Mouse (Mus musculus): ENCODE data around the gene Etfdh. TPM values are rescaled to one million over a fixed set of nuclear protein-coding genes. Genes with fewer than 3 reads are reported as not detected.
"Not testable (repeated sequence)": the region's sequence is repeated elsewhere in the genome, so short reads cannot be mapped to it uniquely, and the experiment has no call there.

Gene Etfdh
- total RNA-seq, 2 experiments from 2014 or later, result 42.5 to 60.0 TPM

DNA sequence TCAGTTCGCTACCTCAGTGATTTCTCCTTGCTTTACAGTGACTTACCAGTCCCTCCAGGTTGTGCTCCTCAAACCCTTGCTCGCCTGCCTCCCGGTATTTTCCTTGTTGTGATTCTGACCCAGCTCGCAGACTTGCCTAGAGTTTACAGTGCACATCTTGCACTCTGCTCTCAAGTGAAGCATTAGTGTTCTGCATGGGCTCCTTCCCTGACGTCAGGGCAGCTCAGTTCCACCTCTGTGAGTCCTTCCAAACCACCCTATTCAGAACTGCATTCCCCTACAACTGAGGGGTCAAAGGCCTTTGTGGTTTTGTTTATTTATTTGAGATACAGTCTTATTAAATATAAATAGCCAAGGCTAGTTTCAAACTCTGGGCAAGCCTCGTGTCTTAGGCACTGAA, 51.1 kb downstream of the Etfdh start:
- no peak for ATAC-seq (replicated peaks; ENCODE audit: poor library complexity)

DNA sequence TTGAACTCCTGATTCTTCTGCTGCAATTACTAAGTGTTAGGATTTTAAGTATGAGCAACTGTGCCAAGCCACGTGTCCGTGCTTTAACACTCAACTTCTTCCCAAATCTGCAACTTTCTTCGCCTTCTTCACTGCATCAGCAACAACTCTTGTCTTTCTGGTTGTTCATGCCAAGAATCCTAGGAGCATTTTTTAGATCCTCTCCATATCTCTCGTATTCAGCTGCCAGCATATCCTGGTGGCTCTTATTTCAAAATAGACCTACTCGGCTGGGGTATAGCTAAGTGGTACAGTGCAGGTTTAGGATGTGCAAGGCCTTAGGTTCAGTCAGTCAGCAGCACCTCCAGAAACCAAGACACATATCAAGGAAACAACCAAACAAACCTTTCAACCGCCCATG, 51.7 kb downstream of the Etfdh start:
- ATAC-seq (replicated peaks; ENCODE audit: poor library complexity), result no peak

DNA sequence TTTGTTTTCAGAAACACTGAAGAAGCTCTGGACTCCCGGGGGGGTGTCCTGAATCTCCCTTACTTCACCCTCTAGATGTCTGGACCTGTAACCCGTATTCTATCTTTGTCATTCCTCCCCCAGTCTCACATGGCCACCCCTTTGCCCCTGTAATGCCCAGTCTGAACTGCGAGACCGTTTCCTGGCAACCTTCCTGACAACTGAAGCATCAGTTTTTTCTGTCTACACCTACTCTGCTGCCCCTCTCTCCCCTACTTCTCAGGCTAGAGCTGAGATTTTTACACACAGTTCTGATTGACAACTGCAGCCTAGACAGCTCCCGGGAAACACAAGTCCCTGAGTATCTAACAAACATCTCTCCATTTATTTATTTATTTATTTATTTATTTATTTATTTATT, 52.4 kb downstream of the Etfdh start:
- no peak for ATAC-seq (replicated peaks; ENCODE audit: poor library complexity)

DNA sequence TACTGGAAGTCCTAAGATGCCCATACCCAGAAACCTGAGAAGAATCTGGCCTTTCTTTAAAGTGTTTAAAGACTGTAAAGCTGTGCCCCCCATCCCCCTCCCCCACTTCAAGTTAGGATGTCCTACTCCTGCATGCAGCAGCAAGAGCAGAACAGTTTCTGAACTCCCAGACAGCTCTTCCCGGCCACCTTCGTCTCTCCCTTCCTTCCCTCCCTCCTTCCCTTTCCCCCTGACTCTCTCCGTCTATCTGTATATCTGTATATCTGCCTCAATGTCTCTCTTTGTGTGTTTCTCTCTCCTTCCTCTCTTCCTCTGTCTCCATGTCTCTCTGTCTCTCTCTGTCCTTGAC, 52.9 kb downstream of the Etfdh start:
- ATAC-seq (replicated peaks; ENCODE audit: poor library complexity), result no peak

DNA sequence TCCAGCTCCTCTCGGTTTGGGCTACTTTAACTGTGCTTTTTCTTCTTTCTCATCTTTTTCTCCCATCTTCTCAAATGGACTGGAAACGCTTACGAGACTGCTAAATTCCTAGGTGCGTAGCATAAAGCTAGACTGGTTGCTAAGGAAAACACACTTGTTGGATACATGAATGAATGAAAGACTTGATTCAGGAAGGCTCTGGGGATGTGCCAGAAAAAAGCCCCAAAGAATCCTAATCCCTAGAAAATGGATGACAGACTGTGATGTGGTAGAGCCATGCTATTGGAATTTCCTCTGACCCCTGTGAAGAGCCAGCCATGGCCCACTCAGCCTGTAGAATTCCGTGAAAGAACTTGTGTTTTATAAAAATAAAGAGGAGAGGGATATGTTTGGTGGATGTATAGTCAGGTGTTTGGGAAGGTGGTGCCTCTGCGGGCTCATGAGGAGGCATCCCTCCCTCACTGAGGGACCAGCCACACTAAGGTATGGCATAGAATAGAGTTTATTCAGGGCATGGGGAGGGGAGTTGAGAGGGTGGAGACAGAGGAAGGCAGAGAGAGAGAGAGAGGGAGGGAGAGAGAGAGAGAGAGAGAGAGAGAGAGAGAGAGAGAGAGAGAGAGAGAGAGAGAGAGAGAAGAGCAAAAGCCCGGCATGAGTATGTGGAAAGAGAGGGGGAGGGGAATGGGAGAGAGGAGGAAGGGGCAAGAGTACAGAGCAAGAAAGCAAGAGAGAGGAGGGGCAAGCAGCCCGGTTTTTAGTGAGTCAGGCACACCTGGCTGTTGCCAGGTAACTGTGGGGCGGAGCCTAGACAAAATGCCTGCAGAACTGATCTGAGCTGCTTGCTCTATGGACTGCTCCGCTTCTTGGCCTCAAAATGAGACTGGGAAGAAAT, 53.5 kb downstream of the Etfdh start:
- no peak for ATAC-seq (replicated peaks; ENCODE audit: poor library complexity)

DNA sequence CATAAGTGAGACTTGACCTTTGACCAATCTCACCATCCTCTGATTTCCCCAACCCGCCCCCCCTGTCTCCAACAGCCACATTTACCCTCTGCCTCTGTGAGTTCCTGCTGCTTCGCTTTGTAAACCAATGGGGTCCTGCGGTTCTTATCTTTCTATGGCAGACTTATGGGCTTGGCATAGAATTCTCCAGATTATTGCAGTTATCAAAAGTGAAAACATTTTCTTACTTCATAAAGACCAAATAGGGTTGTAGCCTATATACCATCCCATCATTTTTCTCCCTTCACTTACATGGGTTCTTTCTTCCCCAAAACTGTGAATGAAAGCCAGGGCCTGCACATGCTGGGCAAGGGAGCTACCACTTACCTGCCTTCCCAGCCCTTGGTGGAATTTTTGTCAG, 55.0 kb downstream of the Etfdh start:
- peak; percentile 87 for ATAC-seq (replicated peaks; ENCODE audit: poor library complexity)

DNA sequence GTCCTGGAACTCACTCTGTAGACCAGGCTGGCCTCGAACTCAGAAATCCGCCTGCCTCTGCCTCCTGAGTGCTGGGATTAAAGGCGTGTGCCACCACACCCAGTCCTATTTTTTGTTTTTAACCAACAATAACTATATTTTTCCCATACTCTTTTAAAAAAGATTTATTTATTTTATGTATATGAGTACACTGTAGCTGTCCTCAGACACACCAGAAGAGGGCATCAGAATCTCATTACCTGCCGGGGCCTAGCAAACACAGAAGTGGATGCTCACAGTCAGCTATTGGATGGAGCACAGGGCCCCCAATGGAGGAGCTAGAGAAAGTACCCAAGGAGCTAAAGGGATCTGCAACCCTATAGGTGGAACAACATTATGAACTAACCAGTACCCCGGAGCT, 55.9 kb downstream of the Etfdh start:
- not testable (repeated sequence) for ATAC-seq (replicated peaks; ENCODE audit: poor library complexity)

DNA sequence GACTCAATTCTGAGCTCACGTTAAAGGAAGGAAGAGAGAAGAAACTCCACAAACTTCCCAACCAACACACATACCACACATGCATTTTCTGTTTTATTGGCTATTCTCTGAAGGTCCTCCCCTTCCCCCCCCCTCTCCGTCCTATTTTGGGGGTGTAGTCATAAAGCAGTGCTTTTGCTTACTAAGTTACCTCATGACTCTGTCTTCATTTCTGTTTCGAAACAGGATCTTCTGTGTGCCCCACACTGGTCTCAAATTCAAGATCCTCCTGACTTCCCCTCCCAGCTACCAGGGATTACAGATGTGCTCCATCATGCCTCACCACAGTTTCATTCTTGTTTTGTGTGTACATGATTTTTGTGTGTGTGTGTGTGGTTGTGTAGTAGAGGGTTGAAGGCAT, 56.9 kb downstream of the Etfdh start:
- ATAC-seq (replicated peaks; ENCODE audit: poor library complexity), result peak; percentile 36

DNA sequence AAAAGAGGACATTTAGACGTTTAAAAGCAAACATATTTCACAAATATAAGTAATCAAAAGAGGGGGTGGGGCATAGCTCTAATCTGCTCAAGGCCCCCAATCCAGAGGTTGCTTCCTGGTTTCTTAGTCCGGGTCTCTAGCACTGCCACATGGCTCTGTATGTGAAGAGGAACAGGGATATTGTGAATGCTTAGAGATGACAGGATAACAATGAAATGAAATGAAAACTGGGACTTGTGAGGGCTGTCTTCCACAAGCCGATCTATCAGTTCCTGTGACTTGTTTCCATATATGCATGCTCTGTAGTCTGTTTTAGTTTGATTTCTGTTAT, 60.0 kb downstream of the Etfdh start:
- ATAC-seq (replicated peaks; ENCODE audit: poor library complexity), result no peak

DNA sequence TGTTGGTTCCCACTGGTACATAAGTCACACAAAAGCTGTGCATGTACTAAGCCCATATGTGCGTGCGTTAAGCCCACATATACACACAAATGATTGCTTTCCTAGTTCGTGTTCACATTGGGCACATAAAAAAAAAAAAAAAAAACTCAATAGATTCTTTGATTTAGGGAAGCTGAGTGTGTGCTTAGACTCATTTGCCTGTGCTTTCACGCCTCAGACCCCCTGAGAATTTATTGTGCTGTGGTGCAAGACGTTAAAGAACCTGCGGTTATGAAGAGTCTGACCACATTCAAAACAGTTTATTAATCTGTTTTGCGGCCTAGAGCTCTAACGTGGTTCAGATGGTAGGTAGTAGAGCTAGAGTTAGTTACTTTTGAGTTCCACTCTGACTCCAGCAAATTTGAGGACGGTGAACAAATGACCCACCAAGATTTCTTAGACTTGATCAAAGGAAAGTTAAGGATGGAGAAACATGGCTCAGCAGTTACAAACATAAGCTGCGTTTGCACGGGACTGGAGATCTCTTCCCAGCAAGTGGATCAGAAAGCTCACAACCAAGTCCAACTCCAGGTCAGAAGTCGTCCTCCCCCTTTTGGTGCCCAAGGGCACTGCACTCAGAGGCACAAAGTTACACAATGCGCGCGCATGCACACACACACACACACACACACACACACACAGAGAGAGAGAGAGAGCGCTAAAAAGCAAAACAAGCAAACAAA, 60.5 kb downstream of the Etfdh start:
- no peak for ATAC-seq (replicated peaks; ENCODE audit: poor library complexity)

DNA sequence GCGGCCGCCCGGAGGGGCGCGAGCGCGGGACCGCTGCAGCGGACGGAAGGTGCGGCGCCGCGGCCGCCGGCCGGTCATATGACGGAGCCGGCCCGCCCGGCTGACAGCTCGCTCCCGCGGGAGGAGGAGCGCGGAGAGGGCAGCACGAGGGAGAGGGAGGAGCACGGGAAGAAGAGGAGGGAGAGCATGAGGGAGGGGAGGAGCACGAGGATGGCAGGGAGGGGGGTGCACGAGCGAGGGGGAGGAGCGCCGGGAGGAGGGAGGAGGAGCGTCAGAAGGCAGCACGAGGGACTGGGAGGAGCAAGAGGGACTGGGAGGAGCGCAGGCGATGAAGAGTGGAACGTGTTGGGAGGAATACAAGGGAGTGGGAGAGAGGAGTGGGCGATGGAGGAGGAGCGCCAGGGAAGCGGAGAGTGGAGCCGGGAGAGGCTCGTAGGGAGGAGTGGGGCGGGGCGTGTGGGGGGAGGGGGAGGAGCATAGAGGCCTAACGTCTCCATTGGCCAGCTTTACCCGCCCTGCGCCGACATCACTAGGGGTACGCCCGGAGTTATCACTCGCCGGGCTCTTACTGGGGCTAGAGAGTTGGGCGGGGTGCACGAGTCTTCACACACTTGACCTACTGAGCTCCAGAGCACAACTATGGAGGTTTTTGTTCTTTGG, 61.5 kb downstream of the Etfdh start, which contains the start of gene Fnip2:
Gene Fnip2 (minus strand): TSS at position 94 of the 660 bp plus-strand sequence.
- ATAC-seq (replicated peaks; ENCODE audit: poor library complexity), result peak; percentile 87

DNA sequence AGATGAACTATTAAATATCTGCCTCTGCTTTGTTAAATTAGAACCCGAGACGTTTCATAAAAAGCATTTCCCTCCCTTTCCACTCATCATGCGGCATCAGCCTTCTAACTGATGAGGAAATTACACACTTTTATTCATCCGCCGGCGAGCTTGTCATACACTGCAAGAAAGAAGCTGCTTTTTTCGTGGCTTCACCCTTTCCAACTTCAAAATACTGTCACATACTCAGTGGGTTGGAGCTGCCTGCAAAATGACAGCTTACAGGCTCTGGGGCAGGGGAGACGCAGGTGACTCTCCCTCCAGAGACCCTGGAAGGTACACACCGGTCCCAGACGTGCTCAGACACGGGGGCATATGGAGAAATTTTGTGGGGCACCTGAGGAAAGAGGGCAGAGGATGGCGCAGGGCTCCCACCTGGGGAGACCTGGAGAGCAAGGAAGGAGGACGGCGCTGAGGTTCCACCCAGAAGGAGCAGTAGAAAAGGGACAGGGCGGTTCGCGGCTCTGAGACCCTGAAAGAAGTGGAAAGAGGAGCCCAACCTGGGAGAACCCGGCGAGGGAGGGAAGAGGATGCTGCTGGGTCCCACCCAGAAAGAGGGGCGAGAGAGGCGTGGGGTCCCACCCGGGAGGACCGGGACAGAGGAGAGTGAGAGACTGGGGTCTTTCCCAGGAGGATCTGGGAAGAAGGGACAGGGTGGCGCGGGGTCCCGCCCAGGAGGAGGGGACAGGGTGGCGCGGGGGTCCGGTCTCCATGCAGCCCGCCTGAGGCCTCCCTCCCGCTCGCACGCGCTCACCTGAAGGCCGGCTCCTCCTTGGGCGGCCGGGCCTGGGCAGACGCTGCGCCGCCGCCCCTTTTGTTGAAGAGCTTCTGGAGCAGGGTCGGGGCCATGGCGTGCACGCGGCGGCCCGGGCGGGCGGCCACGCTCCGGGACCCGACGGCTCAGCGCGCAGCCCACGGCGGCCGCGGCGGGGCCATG, 62.3 kb downstream of the Etfdh start:
- ATAC-seq (replicated peaks; ENCODE audit: poor library complexity), result peak; percentile 5; the same call in 1 of the 2 replicates

DNA sequence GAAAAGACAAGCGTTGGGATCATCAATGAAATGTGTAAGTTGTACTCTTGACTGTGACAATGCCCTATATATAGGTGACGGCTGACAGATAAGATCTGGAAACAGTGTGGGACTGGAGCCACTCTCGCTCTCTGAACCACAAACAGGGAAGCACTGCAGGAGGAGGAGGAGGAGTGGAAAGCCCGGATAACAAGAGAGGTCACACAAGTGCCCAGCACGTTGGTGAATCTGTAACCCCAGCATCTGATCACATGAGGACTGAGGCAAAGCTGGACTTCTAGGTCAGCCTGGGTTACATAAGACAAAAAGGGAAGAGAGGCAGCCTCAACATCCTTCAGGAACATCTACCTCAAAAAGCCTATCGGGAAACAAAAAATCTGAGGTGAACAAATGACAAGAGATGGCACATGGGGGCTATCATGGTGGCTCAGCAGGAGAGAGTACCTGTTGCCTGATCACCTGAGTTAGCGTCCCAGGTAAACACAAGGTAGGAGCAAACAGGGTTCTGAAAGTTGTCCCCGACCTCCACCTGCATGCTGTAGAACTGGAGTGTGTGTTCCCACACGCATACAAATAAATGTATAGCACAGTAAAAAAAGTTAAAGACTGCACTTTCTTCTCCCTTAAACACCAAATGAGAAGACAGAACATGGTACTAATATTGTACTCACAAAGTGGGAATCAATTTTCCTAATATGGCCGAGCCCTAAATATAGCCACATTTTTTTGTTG, 64.3 kb downstream of the Etfdh start:
- ATAC-seq (replicated peaks; ENCODE audit: poor library complexity), result no peak

DNA sequence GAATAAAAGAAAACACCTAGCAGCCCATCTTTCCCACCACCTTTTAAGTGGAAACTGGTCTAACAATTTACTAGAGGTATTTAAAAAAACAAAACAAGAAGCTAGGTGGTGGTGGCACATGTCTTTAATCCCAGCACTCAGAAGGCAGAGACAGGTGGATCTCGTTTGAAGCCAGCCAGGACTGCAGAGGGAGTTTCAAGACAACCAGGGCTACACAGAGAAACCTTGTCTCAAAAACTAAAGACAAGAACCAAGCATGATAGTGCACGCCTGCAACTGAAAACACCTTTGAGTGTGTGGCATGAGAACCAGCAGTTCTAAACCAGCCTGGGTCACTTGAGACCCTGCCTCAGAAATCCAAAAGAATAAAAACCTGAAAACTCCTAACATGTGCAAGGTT, 65.8 kb downstream of the Etfdh start:
- no peak for ATAC-seq (replicated peaks; ENCODE audit: poor library complexity)

DNA sequence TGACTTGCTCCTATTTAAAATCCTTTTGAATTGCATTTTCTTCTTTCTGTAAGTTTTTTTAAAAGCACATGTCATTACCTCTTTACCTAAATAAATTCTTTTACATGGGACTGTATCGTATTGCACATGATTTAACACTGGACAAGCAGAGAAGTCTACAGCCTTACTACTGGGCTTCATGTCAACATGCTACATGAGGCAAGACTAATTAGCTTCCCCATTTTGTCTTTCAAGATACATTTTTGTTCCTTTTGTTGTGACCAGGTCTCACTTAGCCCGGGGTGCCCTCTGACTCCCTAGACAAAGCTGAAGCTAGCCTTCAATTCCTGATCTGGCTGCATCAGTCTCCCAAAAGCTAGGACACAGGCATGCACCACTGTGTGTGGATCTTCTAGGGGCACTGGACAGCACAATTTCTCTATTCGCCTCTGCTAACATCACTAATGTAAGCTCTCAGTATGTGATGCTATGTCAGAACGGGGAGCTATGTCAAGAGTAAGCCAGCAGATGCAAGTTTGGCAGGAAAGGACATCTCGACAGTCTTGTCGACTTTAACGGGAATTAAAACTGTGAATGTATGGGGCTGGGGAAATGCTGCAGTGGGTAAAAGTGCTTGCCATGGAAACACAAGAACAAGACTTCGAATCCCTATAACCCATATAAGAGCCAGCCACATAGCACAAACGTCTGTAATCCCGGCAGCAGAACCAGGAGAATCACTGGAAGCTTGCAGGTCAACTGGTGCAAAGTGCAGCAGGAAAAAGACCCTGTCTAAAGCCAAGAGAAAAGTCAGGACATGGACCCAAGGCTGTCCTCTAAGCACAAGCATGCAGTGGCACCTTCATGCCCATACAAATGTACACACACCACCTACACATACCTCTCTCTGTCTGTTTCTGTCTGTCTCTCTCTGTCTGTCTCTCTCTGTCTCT, 67.2 kb downstream of the Etfdh start:
- ATAC-seq (replicated peaks; ENCODE audit: poor library complexity), result peak; percentile 59

DNA sequence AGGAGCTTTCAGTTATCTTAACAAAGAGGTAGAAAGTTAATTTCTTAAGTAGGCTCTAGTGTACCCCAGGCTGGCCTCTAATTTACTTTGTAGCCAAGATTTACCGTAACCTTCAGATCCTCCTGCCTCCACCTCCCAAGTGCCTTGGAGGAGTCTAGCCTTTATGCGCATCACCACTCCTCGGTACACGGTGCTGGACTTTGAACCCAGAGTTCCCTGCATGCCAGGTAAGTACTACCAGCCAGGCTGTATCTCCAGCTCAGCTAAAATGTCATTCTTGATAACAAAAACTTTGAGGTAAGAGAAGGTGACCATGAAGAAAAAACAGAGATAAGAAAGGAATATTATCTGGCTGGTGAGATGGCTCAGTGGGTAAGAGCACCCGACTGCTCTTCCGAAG, 68.7 kb downstream of the Etfdh start:
- ATAC-seq (replicated peaks; ENCODE audit: poor library complexity), result no peak

DNA sequence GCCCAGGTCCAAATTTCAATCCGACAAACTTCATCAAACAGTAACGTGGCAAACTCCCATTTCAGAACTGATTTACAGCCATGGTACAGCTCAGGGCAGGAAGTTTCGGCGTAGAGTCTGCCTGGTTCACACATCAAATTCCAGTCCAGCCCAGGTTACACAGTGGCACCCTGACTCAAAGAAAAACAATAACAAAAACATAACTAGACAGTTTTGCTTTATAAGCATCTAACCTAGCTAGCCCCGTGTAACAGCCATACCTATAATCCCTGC, 69.6 kb downstream of the Etfdh start:
- ATAC-seq (replicated peaks; ENCODE audit: poor library complexity), result no peak

DNA sequence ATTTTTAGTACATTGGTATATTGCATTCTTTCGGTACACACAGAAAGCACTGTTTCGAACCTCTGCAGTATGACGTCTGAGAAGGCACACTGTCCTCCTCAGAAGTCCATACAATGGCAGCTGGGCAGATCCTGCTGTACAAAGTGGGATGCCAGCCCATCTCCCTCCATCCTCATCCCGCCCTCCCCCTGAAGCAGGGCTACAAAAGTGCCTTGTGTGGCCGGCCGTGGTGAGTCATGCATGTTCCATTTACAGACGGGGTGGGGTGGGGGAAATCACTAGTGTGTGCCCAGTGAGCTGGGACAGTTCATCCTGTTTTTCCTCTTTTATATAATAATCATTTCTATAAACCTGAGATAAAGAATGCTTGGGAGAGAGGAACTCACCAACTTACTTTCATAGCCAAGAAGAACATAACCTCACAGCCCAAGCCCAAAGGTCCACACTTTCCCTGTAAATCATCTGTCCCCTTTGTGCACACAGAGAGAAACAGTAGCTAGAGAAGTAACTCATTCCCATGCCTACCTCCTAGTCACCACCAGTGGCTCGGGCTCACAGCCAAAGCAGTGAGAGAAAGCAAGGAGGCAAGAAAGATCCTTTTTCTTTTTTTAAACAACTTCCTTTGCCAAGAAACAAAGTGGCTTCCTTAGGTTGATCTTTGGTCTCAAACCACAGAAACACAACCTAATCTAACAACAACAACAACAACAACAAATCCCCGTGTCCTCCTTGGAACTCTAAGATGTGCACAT, 70.1 kb downstream of the Etfdh start:
- 0 out of 2 replicates have a peak, but pooled peaks have one; percentile 47 for ATAC-seq (replicated peaks; ENCODE audit: poor library complexity)

Measured in megakaryocyte progenitor cell, adult 5-6 weeks (primary cell).